Mouse (Mus musculus) CD8-positive naive resting alpha-beta T cell, adult 2 months (primary cell): ENCODE data around the gene Hbb-bh1.
A peak's percentile ranks its signal among the peaks of the same experiment; 100 is the strongest.
"Not testable (repeated sequence)": the region's sequence is repeated elsewhere in the genome, so short reads cannot be mapped to it uniquely, and the experiment has no call there.

ENCODE experiments used
- DNase-seq, 2 experiments: peaks; one replicate each; pipeline ENCODE4 v3.0.0; 2022; ENCODE audit warnings: low read depth in 2 of 2, low spot score in 2 of 2

The Hbb-bh1 gene

GRCm38 (mm10) chr7:103813152-103813551 lies 29.8 kb downstream of the Hbb-bh1 start:
- not testable (repeated sequence) for DNase-seq

DNA sequence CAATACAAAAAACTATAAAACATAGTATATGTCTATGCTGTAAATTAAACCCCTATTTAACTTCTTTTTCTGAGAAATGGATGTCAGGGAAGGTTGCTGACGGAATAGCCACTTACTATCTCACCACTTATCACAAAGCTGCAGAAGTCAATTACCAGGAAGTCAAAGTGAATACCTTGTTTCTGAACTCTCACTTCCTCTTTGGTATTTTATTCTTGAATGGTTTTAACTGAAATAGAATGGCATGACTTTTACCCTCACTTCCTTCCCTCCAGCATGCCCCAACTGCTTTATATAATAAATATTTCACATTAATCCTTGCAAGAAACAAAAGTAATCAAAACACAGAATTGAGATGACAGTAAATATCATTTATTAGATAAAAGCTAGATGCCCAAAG lies 30.8 kb downstream of the Hbb-bh1 start:
- no peak for DNase-seq

DNA sequence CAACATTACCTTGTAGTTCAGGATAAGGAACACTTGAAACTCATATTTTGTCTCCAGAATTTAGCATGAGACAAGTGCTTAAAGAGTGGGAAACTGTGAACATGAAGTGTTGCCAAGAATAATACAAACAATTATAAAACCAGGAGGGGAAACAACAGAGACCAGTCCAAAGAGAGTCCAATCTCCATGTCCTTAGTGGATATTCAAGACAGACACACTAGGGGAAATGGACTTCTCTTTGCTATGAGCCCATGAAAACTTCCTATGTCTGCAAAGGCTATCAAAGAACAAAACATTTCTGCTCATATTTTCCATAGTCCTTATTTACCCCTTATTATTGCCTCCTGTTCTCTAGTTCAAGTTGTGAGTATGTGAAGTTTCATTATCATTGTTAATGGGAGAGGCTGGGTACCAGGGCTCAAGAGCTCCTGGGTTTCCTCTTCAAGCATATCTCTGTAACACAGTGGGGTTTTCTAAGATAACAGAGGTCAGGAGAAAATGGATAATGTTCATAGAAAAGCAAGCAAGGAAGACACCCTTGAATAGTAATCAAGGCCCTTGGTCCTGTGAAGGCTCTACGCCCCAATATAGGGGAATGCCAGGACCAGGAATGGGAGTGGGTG lies 31.6 kb downstream of the Hbb-bh1 start:
- DNase-seq: no peak

DNA sequence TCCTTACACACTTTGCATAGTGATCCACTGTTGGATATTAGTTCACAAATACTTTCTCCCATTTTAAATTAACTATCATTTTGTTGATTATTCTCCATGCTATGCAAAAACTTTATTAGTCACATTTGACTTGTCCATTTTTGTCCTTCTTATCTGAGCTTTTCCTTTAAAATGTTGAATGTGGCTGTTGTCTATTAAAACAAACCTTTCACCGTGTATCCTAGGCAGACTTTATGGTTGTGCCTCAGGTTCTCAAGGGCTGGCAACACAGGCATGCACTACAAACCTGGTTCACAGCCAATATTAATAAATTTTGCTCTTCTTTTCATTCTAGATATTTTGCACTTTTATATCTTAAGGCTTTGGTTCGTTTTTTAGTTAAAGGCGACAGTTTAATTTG lies 32.2 kb downstream of the Hbb-bh1 start:
- DNase-seq: no peak

DNA sequence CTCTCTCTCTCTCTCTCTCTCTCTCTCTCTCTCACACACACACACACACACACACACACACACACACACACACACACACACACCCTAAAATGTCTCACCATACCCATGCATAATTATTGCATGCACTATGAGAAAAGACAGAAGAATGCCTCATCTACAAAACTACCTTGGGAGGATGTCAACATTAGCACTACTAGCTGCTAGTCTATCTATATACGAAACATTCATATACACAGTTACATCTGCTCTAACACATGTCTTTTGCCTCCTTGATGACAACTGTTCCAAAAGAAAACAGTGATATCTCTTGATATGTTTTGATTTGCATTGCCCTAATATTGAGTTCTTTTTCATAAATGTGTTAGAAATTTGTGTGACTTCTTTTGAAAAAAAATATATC lies 32.7 kb downstream of the Hbb-bh1 start:
- DNase-seq: no peak

DNA sequence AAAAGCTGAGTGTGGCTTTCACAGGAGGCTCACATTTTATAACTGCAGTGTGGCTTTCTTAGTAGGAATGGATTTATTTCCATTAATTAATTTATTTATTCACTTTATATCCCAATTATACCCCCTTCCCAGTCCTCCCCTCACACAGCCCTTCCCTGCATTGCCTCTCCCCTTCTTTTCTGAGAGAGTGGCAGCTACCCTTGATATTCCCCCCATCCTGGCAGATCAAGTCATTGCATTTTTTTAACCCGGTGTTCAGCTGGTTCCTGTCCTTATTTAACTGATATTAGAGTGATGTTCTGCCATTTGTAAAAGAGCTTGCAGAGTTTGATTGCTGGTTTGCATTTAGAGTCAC lies 33.2 kb downstream of the Hbb-bh1 start:
- no peak for DNase-seq

GRCm38 (mm10) chr7:103808971-103809800 lies 33.8 kb downstream of the Hbb-bh1 start:
- no peak for DNase-seq

- DNase-seq: not testable (repeated sequence)
Observed at GRCm38 (mm10) chr7:103808120-103808519, 34.8 kb downstream of the Hbb-bh1 start.

DNA sequence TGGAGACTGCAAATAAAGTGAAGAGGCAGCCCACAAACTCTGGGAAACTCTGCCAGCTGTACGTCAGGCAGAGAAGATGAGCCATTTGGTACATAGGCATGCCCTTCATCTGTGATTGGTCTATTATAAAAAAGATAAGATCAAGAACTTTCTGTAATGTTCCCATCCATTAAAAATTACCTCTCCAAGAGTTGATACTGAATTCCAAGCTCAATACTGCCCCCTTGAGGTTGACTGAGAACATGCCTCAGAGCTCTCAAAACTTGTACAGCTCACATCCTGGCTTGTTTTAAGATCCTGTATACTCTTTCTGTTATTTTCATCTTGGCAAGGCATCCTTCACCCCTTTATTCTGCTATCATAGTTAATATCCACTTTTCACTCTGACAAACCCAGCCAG lies 36.1 kb downstream of the Hbb-bh1 start:
- peak in 1 of 2 experiments; percentile 0 for DNase-seq

- no peak for DNase-seq
Observed at GRCm38 (mm10) chr7:103792669-103793388, 50.1 kb downstream of the Hbb-bh1 start.

DNA sequence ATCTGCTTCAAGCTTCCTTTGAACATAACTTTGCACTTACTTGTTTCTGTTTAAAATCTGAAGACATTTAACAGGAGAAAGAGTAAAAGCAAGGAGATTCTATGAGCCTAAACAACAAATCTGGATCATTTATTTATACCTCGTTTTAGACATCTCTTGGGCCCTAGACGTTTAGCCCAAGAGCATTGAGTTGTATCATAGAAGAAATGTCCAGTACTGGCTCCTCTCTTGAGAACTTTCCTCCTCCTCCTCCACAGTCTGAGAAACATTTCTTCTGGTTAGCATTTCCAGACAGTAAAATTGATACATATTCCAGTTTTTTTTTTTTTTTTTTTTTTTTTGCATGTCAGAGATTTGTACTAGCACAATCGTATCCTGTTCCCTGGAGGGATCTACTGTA lies 51.2 kb downstream of the Hbb-bh1 start, which contains the start of gene Olfr67:
Gene Olfr67 (minus strand): TSS at position 101 of the 400 bp plus-strand sequence.
- DNase-seq: no peak
